Mouse (Mus musculus) kidney, postnatal 0 days (tissue): Measurements from ENCODE around the gene Cfap221. TPM values are rescaled to one million over a fixed set of nuclear protein-coding genes. Genes with fewer than 3 reads are reported as not detected.

ENCODE experiments used
- ATAC-seq: fragments of 200-750 bp; cut with Nextera tagmentation; replicated peaks from 2 replicates; pipeline ENCODE4 v1.8.0; 2017; ENCODE audit warnings: low read depth, moderate number of reproducible peaks, moderate TSS enrichment, moderate library complexity; ENCODE audit not compliant: low FRiP score
- DNase-seq: peaks from one replicate; pipeline ENCODE4 v3.0.0-alpha.2; 2016; ENCODE audit warnings: low spot score
- H3K27ac ChIP-seq: fragments of 300-500 bp; sonication (generic); 2 replicates; pipeline ENCODE4 v1.5.1; 2014; ENCODE audit warnings: mild to moderate bottlenecking
- H3K27me3 ChIP-seq: fragments of 300-500 bp; sonication (generic); 2 replicates; pipeline ENCODE4 v1.6.1; 2014; ENCODE audit warnings: low read length, mixed read lengths; ENCODE audit not compliant: insufficient read depth
- H3K36me3 ChIP-seq: fragments of 300-500 bp; sonication (generic); 2 replicates; pipeline ENCODE4 v1.6.1; 2014; ENCODE audit warnings: low read length, mixed read lengths; ENCODE audit not compliant: insufficient read depth
- H3K4me1 ChIP-seq: fragments of 300-500 bp; sonication (generic); replicated peaks from 2 replicates; pipeline ENCODE4 v1.6.1; 2014; ENCODE audit warnings: antibody characterized with exemption, low read length, mixed read lengths; ENCODE audit not compliant: insufficient read depth
- H3K4me2 ChIP-seq: fragments of 300-500 bp; sonication (generic); 2 replicates; pipeline ENCODE4 v1.6.1; 2014; ENCODE audit warnings: mild to moderate bottlenecking, low read length, moderate library complexity, mixed read lengths
- H3K4me3 ChIP-seq: fragments of 300-500 bp; sonication (generic); replicated peaks from 2 replicates; pipeline ENCODE4 v1.5.1; 2014; ENCODE audit warnings: low read depth, low read length
- H3K9ac ChIP-seq: fragments of 300-500 bp; sonication (generic); 2 replicates; pipeline ENCODE4 v1.6.1; 2014; ENCODE audit warnings: low read depth, low read length
- H3K9me3 ChIP-seq: fragments of 300-500 bp; sonication (generic); replicated peaks from 2 replicates; pipeline ENCODE4 v1.6.1; 2016; ENCODE audit warnings: low read length, inconsistent platforms, mixed read lengths
- CTCF ChIP-seq: IDR thresholded peaks from 2 replicates; pipeline ENCODE4 v1.5.1; 2016; ENCODE audit warnings: antibody characterized with exemption, low read depth, mild to moderate bottlenecking, moderate library complexity
- WGBS: fragments of 180-500 bp; shearing (Covaris S2); extraction: QIAGEN DNeasy Blood & Tissue Kit; methylation state at CpG from one replicate; pipeline ENCODE4 v1.1.7; 2014; 5-methylcytosine and 5-hydroxymethylcytosine counted together
- polyA plus RNA-seq: library from polyadenylated mRNA; unstranded; fragments of >200 nt; fragmentation: Nextera tagmentation; extraction: Ambion mirVana; gene quantifications from 2 replicates; pipeline ENCODE4 v1.2.1, GENCODE M21; 2015

Cfap221 gene
- polyA plus RNA-seq, 1 experiment from 2014 or later: not detected

DNA sequence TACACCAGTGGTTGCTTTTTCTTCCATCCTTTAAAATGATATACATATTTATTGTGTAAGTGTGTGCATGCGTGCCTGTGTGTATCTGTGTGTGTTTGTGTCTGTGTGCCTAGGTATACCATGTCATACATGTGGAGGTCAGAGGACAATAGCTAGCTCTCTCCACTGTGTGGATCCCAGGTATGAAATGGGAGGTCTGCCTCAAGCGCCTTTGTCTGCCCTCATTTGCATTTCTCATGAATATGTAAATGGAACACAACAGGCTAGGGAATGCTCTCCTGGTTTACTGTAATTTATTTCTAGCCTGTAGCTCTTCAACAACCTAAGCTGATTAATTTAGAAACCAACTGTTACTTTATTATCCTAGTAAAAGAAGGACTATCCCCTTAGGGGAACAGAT lies 42.4 kb downstream of the Cfap221 start:
- no peak overlapping the region for H3K9ac ChIP-seq
- no peak overlapping the region for H3K4me3 ChIP-seq
- H3K9me3 ChIP-seq: no peaks in the 10 kb centered on the region
- H3K27ac ChIP-seq: no peak overlapping the region
- no peak overlapping the region for H3K4me2 ChIP-seq
- DNase-seq (no peak), ATAC-seq (no peak)
- no peaks in the 10 kb centered on the region for H3K27me3 ChIP-seq
- TF ChIP-seq CTCF: no peak
- WGBS: 83% methylated on average over 2 of the region's 2 CpGs
- H3K36me3 ChIP-seq: no peaks in the 10 kb centered on the region
- no peaks in the 10 kb centered on the region for H3K4me1 ChIP-seq

DNA sequence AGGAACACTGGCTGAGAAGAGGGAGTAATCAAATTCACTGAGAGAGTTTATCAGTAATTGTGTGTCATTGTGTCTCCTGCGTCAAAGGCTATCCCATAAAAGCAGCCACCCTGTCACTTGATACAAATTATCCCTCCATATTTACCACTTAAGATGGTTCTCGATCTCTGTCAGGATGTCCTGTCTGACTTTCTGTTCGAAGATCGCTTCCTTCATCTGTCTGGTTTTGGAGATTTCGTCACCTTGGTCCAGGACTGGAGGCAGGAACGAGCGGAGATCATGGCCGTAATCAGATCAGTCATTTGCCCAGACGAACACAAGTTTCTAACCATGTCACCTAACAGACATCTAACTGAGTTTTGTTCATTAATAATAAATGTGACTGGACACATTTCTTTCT lies 43.6 kb downstream of the Cfap221 start:
- Histone ChIP-seq H3K4me3 (no peak overlapping the region), H3K27ac (no peak overlapping the region), H3K9ac (no peak overlapping the region), H3K36me3 (no peaks in the 10 kb centered on the region), H3K4me1 (no peaks in the 10 kb centered on the region), H3K9me3 (no peaks in the 10 kb centered on the region), H3K27me3 (no peaks in the 10 kb centered on the region), H3K4me2 (no peak overlapping the region)
- 78% methylated on average over 9 of the region's 9 CpGs for WGBS
- DNase-seq (no peak), ATAC-seq (no peak)
- no peak for TF ChIP-seq CTCF

GRCm38 (mm10) chr1:119950086-119950485 lies 46.9 kb downstream of the Cfap221 start:
- Histone ChIP-seq H3K36me3 (no peaks in the 10 kb centered on the region), H3K27ac (no peak overlapping the region), H3K9me3 (no peaks in the 10 kb centered on the region), H3K4me3 (no peak overlapping the region), H3K9ac (no peak overlapping the region), H3K4me1 (no peaks in the 10 kb centered on the region), H3K27me3 (no peaks in the 10 kb centered on the region), H3K4me2 (no peak overlapping the region)
- WGBS: 92% methylated on average over 8 of the region's 8 CpGs
- ATAC-seq: no peak
- TF ChIP-seq CTCF: no peak
- DNase-seq: no peak

GRCm38 (mm10) chr1:119936861-119937260 lies 60.2 kb downstream of the Cfap221 start:
- no peak for TF ChIP-seq CTCF
- H3K27ac ChIP-seq: no peak overlapping the region
- H3K27me3 ChIP-seq: no peaks in the 10 kb centered on the region
- no peak overlapping the region for H3K9ac ChIP-seq
- H3K36me3 ChIP-seq: no peaks in the 10 kb centered on the region
- 11% methylated on average over 7 of the region's 7 CpGs for whole genome bisulfite sequencing
- H3K4me3 ChIP-seq: no peak overlapping the region
- no peak overlapping the region for H3K4me2 ChIP-seq
- H3K9me3 ChIP-seq: no peaks in the 10 kb centered on the region
- ATAC-seq: 0 out of 2 replicates have a peak, but pooled peaks have one; percentile 25
- no peaks in the 10 kb centered on the region for H3K4me1 ChIP-seq
- DNase-seq: peak; percentile 21

GRCm38 (mm10) chr1:119931421-119932150 lies 65.4 kb downstream of the Cfap221 start:
- no peak for DNase-seq
- Histone ChIP-seq H3K36me3 (no peaks in the 10 kb centered on the region), H3K9me3 (no peaks in the 10 kb centered on the region), H3K27me3 (no peaks in the 10 kb centered on the region), H3K4me1 (no peaks in the 10 kb centered on the region), H3K4me3 (no peak overlapping the region), H3K9ac (no peak overlapping the region), H3K4me2 (no peak overlapping the region), H3K27ac (no peak overlapping the region)
- WGBS: 80% methylated on average over 4 of the region's 4 CpGs
- no peak for TF ChIP-seq CTCF
- ATAC-seq: no peak

GRCm38 (mm10) chr1:119929715-119930114 lies 67.3 kb downstream of the Cfap221 start:
- Histone ChIP-seq H3K4me3 (no peak overlapping the region), H3K27ac (no peak overlapping the region), H3K9ac (no peak overlapping the region), H3K27me3 (no peaks in the 10 kb centered on the region), H3K9me3 (no peaks in the 10 kb centered on the region), H3K36me3 (no peaks in the 10 kb centered on the region), H3K4me2 (no peak overlapping the region), H3K4me1 (no peaks in the 10 kb centered on the region)
- 45% methylated on average over 1 of the region's 1 CpGs for WGBS
- DNase-seq: peak; percentile 66
- peak; percentile 81 for TF ChIP-seq CTCF
- ATAC-seq: no peak

DNA sequence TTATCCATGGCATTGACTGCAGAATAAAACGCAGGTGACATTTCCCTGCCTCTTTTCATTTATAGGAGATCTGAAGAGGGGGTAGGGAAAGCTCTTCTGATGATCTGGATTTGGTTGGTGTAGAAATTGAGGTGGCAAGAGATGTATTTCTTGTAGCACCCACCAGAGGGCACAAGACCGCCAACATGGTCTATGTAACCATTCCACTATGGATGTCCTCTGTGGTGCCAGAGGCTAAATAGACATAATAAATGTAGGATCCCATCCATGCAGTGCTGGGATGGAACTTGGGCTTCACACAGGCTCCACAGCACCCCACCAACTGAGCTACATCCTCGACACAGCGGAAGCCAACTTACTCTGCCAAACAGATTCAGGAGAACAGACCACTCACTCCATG lies 77.7 kb downstream of the Cfap221 start:
- no peaks in the 10 kb centered on the region for H3K27me3 ChIP-seq
- H3K36me3 ChIP-seq: no peaks in the 10 kb centered on the region
- DNase-seq: peak; percentile 34
- no peaks in the 10 kb centered on the region for H3K9me3 ChIP-seq
- H3K4me1 ChIP-seq: no peaks in the 10 kb centered on the region
- WGBS: 64% methylated on average over 4 of the region's 4 CpGs
- no peak overlapping the region for H3K27ac ChIP-seq
- TF ChIP-seq CTCF: peak; percentile 69
- H3K9ac ChIP-seq: no peak overlapping the region
- no peak overlapping the region for H3K4me2 ChIP-seq
- ATAC-seq: no peak
- H3K4me3 ChIP-seq: no peak overlapping the region
